Mouse (Mus musculus) retina, postnatal 1 day (tissue): ENCODE data around the gene Trim63.

ENCODE experiments used
- DNase-seq: peaks from one replicate; pipeline ENCODE4 v3.0.0-alpha.2; 2012

Gene Trim63

DNA sequence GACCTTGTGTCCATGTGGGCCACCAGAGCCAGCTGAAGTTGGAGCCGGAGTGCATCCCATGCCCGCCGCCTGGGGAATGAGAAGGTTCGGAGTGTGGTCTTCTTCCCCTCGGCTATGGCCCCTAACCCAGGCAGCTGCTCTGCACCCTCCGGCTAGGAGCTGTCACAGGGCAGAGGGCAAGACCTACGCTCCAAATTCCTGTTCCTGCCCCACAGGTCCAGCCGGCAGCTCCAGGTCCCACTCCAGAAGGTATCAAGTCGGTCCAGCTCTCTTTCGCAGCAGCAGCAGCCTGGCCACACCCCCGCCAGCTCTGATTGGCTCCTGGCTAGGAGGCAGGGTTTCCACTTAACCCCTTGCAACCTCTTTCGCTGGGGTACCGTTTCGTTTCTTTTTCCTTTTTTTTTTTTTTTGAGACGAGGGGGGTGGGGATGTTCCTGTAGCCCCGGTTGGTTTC lies 57.4 kb downstream of the Trim63 start:
- peak; percentile 78 for DNase-seq

DNA sequence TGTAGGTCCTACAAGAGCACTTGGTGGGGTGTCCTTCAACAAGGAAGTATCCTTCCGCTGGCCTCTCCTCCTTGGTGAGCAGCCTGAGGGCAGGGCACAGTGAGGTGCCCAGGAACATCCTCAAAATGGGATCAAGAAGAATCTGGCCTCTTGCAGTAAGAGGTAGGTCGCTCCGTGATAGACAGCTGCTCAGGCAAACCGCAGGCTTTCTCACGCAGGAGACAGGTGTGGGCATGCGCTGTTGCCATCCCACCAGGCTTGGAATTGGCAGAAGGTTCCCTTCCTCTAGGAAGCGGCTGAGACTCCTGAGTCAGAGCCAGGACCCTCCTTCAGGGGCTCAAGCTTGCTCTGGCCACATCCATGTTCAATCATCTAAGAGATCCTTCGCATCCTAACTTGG lies 58.4 kb downstream of the Trim63 start:
- DNase-seq: no peak

DNA sequence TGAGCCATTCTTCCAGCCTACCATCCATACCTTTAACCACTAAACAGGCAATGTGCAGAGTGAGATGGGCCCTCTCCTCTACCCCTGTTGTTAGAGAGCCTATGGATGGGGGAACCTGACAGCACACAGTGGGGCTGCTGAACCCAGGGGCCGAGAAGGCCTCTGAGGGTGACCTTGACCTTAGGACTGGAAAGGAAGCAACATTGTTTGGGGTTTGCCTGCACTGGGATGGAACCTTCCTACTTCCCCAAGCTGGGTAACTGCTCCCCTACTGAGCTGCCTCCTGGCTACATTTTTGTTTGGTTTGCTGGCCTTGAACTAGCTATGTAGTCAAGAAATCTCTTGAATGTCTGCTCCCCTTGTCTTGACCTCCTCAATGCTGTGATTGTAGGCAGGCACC lies 59.4 kb downstream of the Trim63 start:
- DNase-seq: no peak

DNA sequence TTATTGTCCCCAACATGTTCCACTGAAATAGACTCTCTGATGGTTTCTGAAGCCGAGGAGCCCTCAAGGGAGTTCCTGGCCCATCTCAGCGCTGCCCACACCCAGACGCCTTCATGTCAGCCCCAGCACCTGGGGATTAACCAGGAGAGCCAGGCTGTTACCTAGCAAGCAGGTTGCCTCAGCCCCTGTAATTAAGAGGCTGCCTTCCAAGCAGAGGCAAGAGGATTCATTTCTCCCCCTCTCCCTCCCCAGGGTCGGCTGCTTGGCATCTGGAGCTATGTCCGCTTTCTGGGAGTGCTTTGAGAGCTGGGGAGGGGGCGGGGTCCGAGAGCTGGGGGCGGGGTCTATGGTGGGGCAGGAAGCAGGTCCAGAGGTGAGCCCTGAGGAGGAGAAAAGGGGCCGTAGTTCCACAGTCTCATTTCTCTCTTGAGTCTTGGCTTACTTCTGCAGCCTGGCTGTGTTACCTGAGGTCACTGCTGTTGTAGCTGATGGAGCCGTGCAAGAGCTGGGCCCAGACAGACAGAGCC lies 63.2 kb downstream of the Trim63 start:
- no peak for DNase-seq
